Mouse (Mus musculus) cortical plate, adult 2 months (tissue): Measurements from ENCODE around the gene Dock11.

ENCODE experiments used
- CTCF ChIP-seq: fragments of 200-500 bp; IDR thresholded peaks from 2 replicates; pipeline ENCODE4 v1.5.1; 2011; ENCODE audit warnings: mild to moderate bottlenecking, control low read depth, low read length; ENCODE audit not compliant: insufficient read depth; ENCODE audit errors: extremely low read depth
- POLR2A ChIP-seq: fragments of 200-500 bp; IDR thresholded peaks from 2 replicates; pipeline ENCODE4 v1.6.1; 2011; ENCODE audit warnings: mild to moderate bottlenecking, low read length, control low read depth; ENCODE audit not compliant: insufficient read depth; ENCODE audit errors: extremely low read depth

DNA sequence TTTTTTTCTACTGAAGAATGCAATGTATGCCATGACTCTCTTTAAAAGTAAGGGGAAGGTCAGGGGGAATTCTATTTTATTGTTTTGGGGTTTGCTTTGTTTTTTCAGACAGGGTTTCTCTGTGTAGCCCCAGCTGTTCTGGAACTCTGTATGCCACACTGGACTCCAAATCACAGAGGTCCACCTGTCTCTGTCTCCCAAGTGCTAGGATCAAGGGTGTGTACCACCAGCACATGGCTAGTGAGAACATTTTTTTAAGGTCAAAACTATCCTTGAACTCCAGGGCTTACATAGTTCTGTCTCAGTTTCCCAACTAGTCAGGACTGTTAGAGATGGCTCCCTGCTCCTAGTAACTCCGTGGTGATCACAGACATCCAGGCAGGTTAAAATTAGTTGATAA, 43.3 kb downstream of the Dock11 start:
- no peak for TF ChIP-seq CTCF
- no peak for TF ChIP-seq POLR2A
